Mouse (Mus musculus) embryonic fibroblast, embryonic 13.5 days (primary cell): ENCODE measurements around the gene Rras.

ENCODE experiments used
- CTCF ChIP-seq: IDR thresholded peaks from 2 replicates; pipeline ENCODE4 v1.5.1; 2011; ENCODE audit warnings: mild to moderate bottlenecking, control low read depth, low read length, moderate library complexity, borderline replicate concordance; ENCODE audit not compliant: insufficient read depth
- POLR2A ChIP-seq: IDR thresholded peaks from 2 replicates; pipeline ENCODE4 v1.6.1; 2011; ENCODE audit warnings: low read depth, mild to moderate bottlenecking, control low read depth, low read length, moderate library complexity

GRCm38 (mm10) chr7:45014096-45014451, 3.7 kb upstream of the Rras start:
- TF ChIP-seq CTCF (no peak), POLR2A (no peak)
